9 mouse cellular contexts compared by ENCODE assay signal in genomic region chr5:114308765-114309679, GRCm38 (mm10). TPM values are rescaled to one million over a fixed set of nuclear protein-coding genes. Genes with fewer than 3 reads are reported as not detected.
DNase-seq lines count a peak whose midpoint lies in the region; ATAC-seq and TF ChIP-seq lines count a peak whose summit lies in the region.
"Had no signal": no experiment of that assay in that cellular context is flagged by ENCODE, and none has a peak within 500 bp of the region (broad histone marks: within the 10 kb centered on the region; RNA-seq: fewer than 3 reads in every experiment).

No protein-coding gene starts in this region.

- H3K27ac ChIP-seq in heart, embryonic 13.5 days (replicated peaks): no peak overlapping the region
- H3K27ac ChIP-seq in ES-Bruce4 (ENCODE audit: insufficient read depth, low read length): no peak overlapping the region
- no peak overlapping the region for H3K27ac ChIP-seq in neural tube, embryonic 13.5 days (replicated peaks)
- H3K27ac ChIP-seq: embryonic facial prominence, embryonic 12.5 days had no signal

- no peak for ATAC-seq in heart, embryonic 13.5 days (ENCODE audit: extremely low read depth, insufficient number of reproducible peaks, low FRiP score, low TSS enrichment)
- no peak for ATAC-seq in neural tube, embryonic 13.5 days (ENCODE audit: low read depth)

- no peaks in the 10 kb centered on the region for H3K9me3 ChIP-seq in heart, embryonic 13.5 days
- no peaks in the 10 kb centered on the region for H3K9me3 ChIP-seq in ES-Bruce4 (replicated peaks; ENCODE audit: control insufficient read depth, insufficient read depth, low read length, poor library complexity, severe bottlenecking)
- H3K9me3 ChIP-seq in neural tube, embryonic 13.5 days: no peaks in the 10 kb centered on the region
- H3K9me3 ChIP-seq: embryonic facial prominence, embryonic 12.5 days had no signal

- H3K36me3 ChIP-seq in heart, embryonic 13.5 days: no peaks in the 10 kb centered on the region
- no peaks in the 10 kb centered on the region for H3K36me3 ChIP-seq in ES-Bruce4 (ENCODE audit: control insufficient read depth, insufficient read depth, low read length, poor library complexity, severe bottlenecking)
- no peaks in the 10 kb centered on the region for H3K36me3 ChIP-seq in neural tube, embryonic 13.5 days
- H3K36me3 ChIP-seq: embryonic facial prominence, embryonic 12.5 days had no signal

- peak overlapping the region; percentile 64 for H3K9ac ChIP-seq in heart, embryonic 13.5 days
- peak overlapping the region; percentile 16; the same call in 1 of the 2 replicates for H3K9ac ChIP-seq in ES-Bruce4 (ENCODE audit: low read depth, poor library complexity, severe bottlenecking)
- H3K9ac ChIP-seq in neural tube, embryonic 13.5 days: peak overlapping the region; percentile 31; the same call in 1 of the 2 replicates
- H3K9ac ChIP-seq: embryonic facial prominence, embryonic 12.5 days had no signal

- DNase-seq in heart, adult 11 months: no peak
- DNase-seq in embryo, embryonic 11 days: peak; percentile 85
- DNase-seq in kidney, postnatal 36 days: peak; percentile 7 to 25
- no peak for DNase-seq in layer of hippocampus, postnatal 10 days (ENCODE audit: low spot score in 2 of 2)
- no peak for DNase-seq in adrenal gland, postnatal 4 days (ENCODE audit: low spot score in 2 of 2)

- TF ChIP-seq EP300 in ES-Bruce4 (IDR thresholded peaks at IDR 0.05; ENCODE audit: insufficient read depth, low read depth, low read length): no peak

- peak; percentile 24 for TF ChIP-seq CTCF in ES-Bruce4 (IDR thresholded peaks at IDR 0.05; ENCODE audit: low read depth, low read length)

- 43% methylated on average over 18 of the region's 18 CpGs for WGBS in heart, embryonic 13.5 days
- 37% methylated on average over 18 of the region's 18 CpGs for WGBS in neural tube, embryonic 13.5 days

- H3K4me1 ChIP-seq in heart, embryonic 13.5 days: 0 out of 2 replicates have a peak, but pooled peaks cover 4% of the 10 kb centered on the region
- H3K4me1 ChIP-seq in ES-Bruce4 (ENCODE audit: control insufficient read depth, insufficient read depth, low read length): no peaks in the 10 kb centered on the region
- H3K4me1 ChIP-seq in neural tube, embryonic 13.5 days (replicated peaks): peaks cover 8% of the 10 kb centered on the region; the same call in 1 of the 2 replicates
- H3K4me1 ChIP-seq: embryonic facial prominence, embryonic 12.5 days had no signal

- H3K4me2 ChIP-seq in heart, embryonic 13.5 days: peak overlapping the region; percentile 48
- peak overlapping the region; percentile 28 for H3K4me2 ChIP-seq in neural tube, embryonic 13.5 days
- H3K4me2 ChIP-seq: embryonic facial prominence, embryonic 12.5 days had no signal

- peak overlapping the region; percentile 1; the same call in 1 of the 2 replicates for H3K4me3 ChIP-seq in heart, embryonic 13.5 days
- peak overlapping the region; percentile 13 for H3K4me3 ChIP-seq in ES-Bruce4 (ENCODE audit: low read depth, low read length)
- H3K4me3 ChIP-seq in neural tube, embryonic 13.5 days: no peak overlapping the region
- H3K4me3 ChIP-seq: embryonic facial prominence, embryonic 12.5 days had no signal

- H3K27me3 ChIP-seq in heart, embryonic 13.5 days (replicated peaks): peaks cover 29% of the 10 kb centered on the region
- H3K27me3 ChIP-seq in ES-Bruce4 (ENCODE audit: control insufficient read depth, insufficient read depth, low read length, poor library complexity, severe bottlenecking): no peaks in the 10 kb centered on the region
- peaks cover 33% of the 10 kb centered on the region for H3K27me3 ChIP-seq in neural tube, embryonic 13.5 days

- no peak for TF ChIP-seq POLR2A in ES-Bruce4 (IDR thresholded peaks at IDR 0.05; ENCODE audit: insufficient read depth, low read length)

RNA-seq across cellular contexts. Expression of gene Myo1h, which starts 20.1 kb away (rescaled TPM):
- 0.68 and 0.86 TPM in 2 replicates for polyA plus RNA-seq in heart, embryonic 13.5 days (2015; fragmentation: Nextera tagmentation; extraction: Ambion mirVana)
- polyA plus RNA-seq in ES-Bruce4 (2011; ENCODE audit: insufficient read depth, insufficient read length, low read depth, missing spikeins): 1.8 and 1.9 TPM in 2 replicates
- 0.38 and 0.59 TPM in 2 replicates for polyA plus RNA-seq in neural tube, embryonic 13.5 days (2015; fragmentation: Nextera tagmentation; extraction: Ambion mirVana)
- total RNA-seq in layer of hippocampus, postnatal 10 days (2021): under 1 TPM; 0.62 to 0.67 TPM
- total RNA-seq in adrenal gland, postnatal 4 days (2021): 1 to 10 TPM; 1.2 to 1.5 TPM

RNA-seq across cellular contexts. Expression of gene Foxn4, which starts 35.4 kb away (rescaled TPM):
- not detected in 2 replicates for polyA plus RNA-seq in heart, embryonic 13.5 days (2015; fragmentation: Nextera tagmentation; extraction: Ambion mirVana)
- 2.6 and 3.7 TPM in 2 replicates for polyA plus RNA-seq in ES-Bruce4 (2011; ENCODE audit: insufficient read depth, insufficient read length, low read depth, missing spikeins)
- 0.25 and 0.32 TPM in 2 replicates for polyA plus RNA-seq in neural tube, embryonic 13.5 days (2015; fragmentation: Nextera tagmentation; extraction: Ambion mirVana)
- total RNA-seq in layer of hippocampus, postnatal 10 days (2021): not detected
- not detected for total RNA-seq in adrenal gland, postnatal 4 days (2021)

Comparison
In these comparisons a context has a peak if more than half of its experiments do, and no peak if none do; other contexts are left out.
1. DNase-seq: peak in embryo, embryonic 11 days (single experiment) and kidney, postnatal 36 days (2 of 2); none in heart, adult 11 months (single experiment), layer of hippocampus, postnatal 10 days (0 of 2) and adrenal gland, postnatal 4 days (0 of 2).
2. Peak in every context shown above with its lines, with median percentiles within 50 percentile points of each other: H3K9ac ChIP-seq.